Mouse (Mus musculus): ENCODE measurements at regions not wholly inside any gene's neighbourhood (a gene's known extent, or its start where the extent isn't known, plus 50 kb on each side); places are given as distances from the start of the nearest gene placed in this dataset.
"Not testable (repeated sequence)": the region's sequence is repeated elsewhere in the genome, so short reads cannot be mapped to it uniquely, and the experiment has no call there.

GRCm38 (mm10) chr8:98955803-98956202 is 460.5 kb downstream of the Cdh8 start:
- DNase-seq, result peak; percentile 31 to 66

GRCm38 (mm10) chr8:98913159-98913777 is 503.0 kb downstream of the Cdh8 start:
- DNase-seq, result no peak

GRCm38 (mm10) chr8:98893331-98893730 is 522.9 kb downstream of the Cdh8 start:
- DNase-seq, result peak; percentile 37 to 66

GRCm38 (mm10) chr8:98861664-98862306 is 554.5 kb downstream of the Cdh8 start:
- peak; percentile 67 to 84 for DNase-seq

GRCm38 (mm10) chr8:98861175-98861574 is 555.1 kb downstream of the Cdh8 start:
- DNase-seq, result peak; percentile 83 to 87

GRCm38 (mm10) chr8:98860416-98860815 is 555.9 kb downstream of the Cdh8 start:
- DNase-seq, result peak; percentile 13 to 28

- peak in 1 of 2 experiments; percentile 6 for DNase-seq
Measured at GRCm38 (mm10) chr8:98829515-98829914, 586.8 kb downstream of the Cdh8 start.

- peak; percentile 66 to 72 for DNase-seq
Measured at GRCm38 (mm10) chr8:98829006-98829405, 587.3 kb downstream of the Cdh8 start.

- peak; percentile 86 to 88 for DNase-seq
Measured at GRCm38 (mm10) chr8:98811922-98812321, 604.3 kb downstream of the Cdh8 start.

- DNase-seq, result peak; percentile 80 to 89
Measured at GRCm38 (mm10) chr8:98797445-98797844, 618.8 kb downstream of the Cdh8 start.

- peak; percentile 22 to 56 for DNase-seq
Measured at GRCm38 (mm10) chr8:98767036-98767435, 649.2 kb downstream of the Cdh8 start.

- no peak for DNase-seq
Measured at GRCm38 (mm10) chr8:98756596-98756995, 659.7 kb downstream of the Cdh8 start.

GRCm38 (mm10) chr8:98755795-98756194 is 660.5 kb downstream of the Cdh8 start:
- DNase-seq, result no peak

GRCm38 (mm10) chr8:98752367-98752766 is 663.9 kb downstream of the Cdh8 start:
- DNase-seq, result peak; percentile 26 to 44

- no peak for DNase-seq
Measured at GRCm38 (mm10) chr8:98707753-98708152, 708.5 kb downstream of the Cdh8 start.

- DNase-seq, result no peak
Measured at GRCm38 (mm10) chr8:98706122-98706521, 710.1 kb downstream of the Cdh8 start.

- DNase-seq, result peak; percentile 83 to 89
Measured at GRCm38 (mm10) chr8:98685195-98685594, 731.1 kb downstream of the Cdh8 start.

- DNase-seq, result no peak
Measured at GRCm38 (mm10) chr8:98684531-98684930, 731.7 kb downstream of the Cdh8 start.

- no peak for DNase-seq
Measured at GRCm38 (mm10) chr8:98680065-98680464, 736.2 kb downstream of the Cdh8 start.

GRCm38 (mm10) chr8:98659287-98659686 is 757.0 kb downstream of the Cdh8 start:
- DNase-seq, result no peak

- not testable (repeated sequence) for DNase-seq
Measured at GRCm38 (mm10) chr8:98652316-98652715, 764.0 kb downstream of the Cdh8 start.

GRCm38 (mm10) chr8:98651010-98651409 is 765.3 kb downstream of the Cdh8 start:
- DNase-seq, result peak; percentile 22 to 55

- no peak for DNase-seq
Measured at GRCm38 (mm10) chr8:98628151-98628550, 788.1 kb downstream of the Cdh8 start.

- peak; percentile 72 to 93 for DNase-seq
Measured at GRCm38 (mm10) chr8:98613834-98614428, 802.3 kb downstream of the Cdh8 start.

Measured in cerebellum, postnatal 14 days (tissue).